Comparison of ENCODE assay signal across 27 mouse cellular contexts in the genomic region with DNA sequence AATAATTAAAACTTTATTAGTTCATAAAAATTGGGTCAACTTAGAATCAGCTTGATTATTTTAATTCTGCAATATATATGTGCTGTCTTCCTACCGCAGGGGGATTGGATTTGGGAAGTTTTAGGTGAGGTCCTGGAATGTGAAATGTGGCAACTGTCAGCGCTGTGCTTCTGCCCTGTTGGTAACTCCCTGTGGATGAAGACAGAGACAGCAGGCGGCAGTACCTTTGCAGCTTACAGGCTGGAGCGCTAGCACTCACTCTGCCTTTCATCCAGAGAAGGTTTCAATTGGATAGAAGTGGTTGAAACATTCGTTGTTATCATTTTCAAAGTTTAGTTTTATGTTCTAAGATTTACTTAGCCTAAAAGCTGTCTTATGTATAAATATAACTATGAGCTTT. TPM values are rescaled to one million over a fixed set of nuclear protein-coding genes. Genes with fewer than 3 reads are reported as not detected.
DNase-seq lines count a peak whose midpoint lies in the region; ATAC-seq lines count a peak whose summit lies in the region.
"Had no signal": no experiment of that assay in that cellular context is flagged by ENCODE, and none has a peak within 500 bp of the region (broad histone marks: within the 10 kb centered on the region; RNA-seq: fewer than 3 reads in every experiment).

No protein-coding gene starts in this region.

- H3K36me3 ChIP-seq in forebrain, embryonic 14.5 days (ENCODE audit: control insufficient read depth, insufficient read depth, low read length) = 0 out of 2 replicates have a peak, but pooled peaks cover 2% of the 10 kb centered on the region
- no peaks in the 10 kb centered on the region for H3K36me3 ChIP-seq in forebrain, embryonic 15.5 days
- no peaks in the 10 kb centered on the region for H3K36me3 ChIP-seq in hindbrain, embryonic 11.5 days (ENCODE audit: control insufficient read depth, insufficient read depth, low read length)
- H3K36me3 ChIP-seq in hindbrain, embryonic 14.5 days (replicated peaks; ENCODE audit: control insufficient read depth, insufficient read depth) = no peaks in the 10 kb centered on the region
- no peaks in the 10 kb centered on the region for H3K36me3 ChIP-seq in midbrain, embryonic 15.5 days (replicated peaks)
- peaks cover 2% of the 10 kb centered on the region for H3K36me3 ChIP-seq in midbrain, embryonic 10.5 days
- H3K36me3 ChIP-seq: embryonic facial prominence, embryonic 12.5 days; heart, embryonic 10.5 days; hindbrain, embryonic 15.5 days; kidney, embryonic 15.5 days; limb, embryonic 15.5 days had no signal

- no peaks in the 10 kb centered on the region for H3K4me1 ChIP-seq in forebrain, embryonic 14.5 days (ENCODE audit: control insufficient read depth, insufficient read depth, low read length)
- H3K4me1 ChIP-seq in forebrain, embryonic 15.5 days = no peaks in the 10 kb centered on the region
- no peaks in the 10 kb centered on the region for H3K4me1 ChIP-seq in hindbrain, embryonic 11.5 days (replicated peaks; ENCODE audit: control insufficient read depth, insufficient read depth, low read length)
- H3K4me1 ChIP-seq in hindbrain, embryonic 14.5 days (replicated peaks; ENCODE audit: control insufficient read depth, insufficient read depth, low read length) = no peaks in the 10 kb centered on the region
- no peaks in the 10 kb centered on the region for H3K4me1 ChIP-seq in midbrain, embryonic 15.5 days
- peaks cover 9% of the 10 kb centered on the region for H3K4me1 ChIP-seq in midbrain, embryonic 10.5 days
- H3K4me1 ChIP-seq: embryonic facial prominence, embryonic 12.5 days; hindbrain, embryonic 15.5 days had no signal

- H3K9ac ChIP-seq in forebrain, embryonic 14.5 days (ENCODE audit: low read length) = no peak overlapping the region
- H3K9ac ChIP-seq in forebrain, embryonic 15.5 days (replicated peaks) = no peak overlapping the region
- no peak overlapping the region for H3K9ac ChIP-seq in hindbrain, embryonic 11.5 days (ENCODE audit: low read depth, low read length)
- no peak overlapping the region for H3K9ac ChIP-seq in hindbrain, embryonic 14.5 days
- H3K9ac ChIP-seq in midbrain, embryonic 15.5 days = no peak overlapping the region
- H3K9ac ChIP-seq: embryonic facial prominence, embryonic 12.5 days; hindbrain, embryonic 15.5 days; kidney, embryonic 15.5 days; limb, embryonic 15.5 days; liver, embryonic 14.5 days; lung, embryonic 14.5 days had no signal

- H3K9me3 ChIP-seq in forebrain, embryonic 14.5 days (replicated peaks; ENCODE audit: control insufficient read depth, low read length) = no peaks in the 10 kb centered on the region
- H3K9me3 ChIP-seq in forebrain, embryonic 15.5 days = no peaks in the 10 kb centered on the region
- no peaks in the 10 kb centered on the region for H3K9me3 ChIP-seq in hindbrain, embryonic 11.5 days (ENCODE audit: control insufficient read depth, low read length)
- H3K9me3 ChIP-seq in hindbrain, embryonic 14.5 days (ENCODE audit: control insufficient read depth, low read length) = no peaks in the 10 kb centered on the region
- H3K9me3 ChIP-seq in midbrain, embryonic 15.5 days = no peaks in the 10 kb centered on the region
- H3K9me3 ChIP-seq in midbrain, embryonic 10.5 days (replicated peaks) = no peaks in the 10 kb centered on the region
- H3K9me3 ChIP-seq: embryonic facial prominence, embryonic 12.5 days; heart, embryonic 10.5 days; hindbrain, embryonic 15.5 days; kidney, embryonic 15.5 days; limb, embryonic 15.5 days had no signal

- H3K4me3 ChIP-seq in forebrain, embryonic 14.5 days (ENCODE audit: low read depth, low read length) = no peak overlapping the region
- H3K4me3 ChIP-seq in forebrain, embryonic 15.5 days = no peak overlapping the region
- H3K4me3 ChIP-seq in hindbrain, embryonic 11.5 days (ENCODE audit: low read depth, low read length) = no peak overlapping the region
- H3K4me3 ChIP-seq in hindbrain, embryonic 14.5 days (replicated peaks; ENCODE audit: low read length) = no peak overlapping the region
- H3K4me3 ChIP-seq in midbrain, embryonic 15.5 days = no peak overlapping the region
- H3K4me3 ChIP-seq in midbrain, embryonic 10.5 days = no peak overlapping the region
- H3K4me3 ChIP-seq: embryonic facial prominence, embryonic 12.5 days; heart, embryonic 10.5 days; hindbrain, embryonic 15.5 days; kidney, embryonic 15.5 days; left cerebral cortex, adult 2 months; limb, embryonic 15.5 days had no signal

- no peak overlapping the region for H3K4me2 ChIP-seq in forebrain, embryonic 14.5 days (ENCODE audit: low read length)
- H3K4me2 ChIP-seq in forebrain, embryonic 15.5 days (replicated peaks) = no peak overlapping the region
- no peak overlapping the region for H3K4me2 ChIP-seq in hindbrain, embryonic 11.5 days (replicated peaks; ENCODE audit: low read depth, low read length)
- no peak overlapping the region for H3K4me2 ChIP-seq in hindbrain, embryonic 14.5 days (replicated peaks)
- no peak overlapping the region for H3K4me2 ChIP-seq in midbrain, embryonic 15.5 days
- H3K4me2 ChIP-seq: embryonic facial prominence, embryonic 12.5 days; hindbrain, embryonic 15.5 days; kidney, embryonic 15.5 days; limb, embryonic 15.5 days; lung, embryonic 14.5 days had no signal

- ATAC-seq in forebrain, embryonic 14.5 days = peak; percentile 37; the same call in 1 of the 2 replicates
- no peak for ATAC-seq in forebrain, embryonic 15.5 days (replicated peaks)
- no peak for ATAC-seq in hindbrain, embryonic 11.5 days (ENCODE audit: low FRiP score)
- ATAC-seq in hindbrain, embryonic 14.5 days (ENCODE audit: low FRiP score) = no peak
- 0 out of 2 replicates have a peak, but pooled peaks have one; percentile 55 for ATAC-seq in midbrain, embryonic 15.5 days (replicated peaks)

- peaks cover 18% of the 10 kb centered on the region for H3K27me3 ChIP-seq in forebrain, embryonic 14.5 days (replicated peaks; ENCODE audit: control insufficient read depth, insufficient read depth, low read length)
- H3K27me3 ChIP-seq in forebrain, embryonic 15.5 days = peaks cover 27% of the 10 kb centered on the region; the same call in 1 of the 2 replicates
- H3K27me3 ChIP-seq in hindbrain, embryonic 11.5 days (ENCODE audit: control insufficient read depth, insufficient read depth, low read length) = peaks cover 17% of the 10 kb centered on the region
- H3K27me3 ChIP-seq in hindbrain, embryonic 14.5 days (ENCODE audit: control insufficient read depth, insufficient read depth, low read length) = peaks cover 53% of the 10 kb centered on the region
- H3K27me3 ChIP-seq in midbrain, embryonic 15.5 days (replicated peaks) = peaks cover 7% of the 10 kb centered on the region; the same call in 1 of the 2 replicates
- peaks cover 85% of the 10 kb centered on the region for H3K27me3 ChIP-seq in midbrain, embryonic 10.5 days (ENCODE audit: low read depth, poor library complexity, severe bottlenecking)

- H3K27ac ChIP-seq in forebrain, embryonic 14.5 days (ENCODE audit: low read depth, low read length) = no peak overlapping the region
- H3K27ac ChIP-seq in forebrain, embryonic 15.5 days (replicated peaks) = no peak overlapping the region
- no peak overlapping the region for H3K27ac ChIP-seq in hindbrain, embryonic 11.5 days (ENCODE audit: low read depth, low read length)
- H3K27ac ChIP-seq in hindbrain, embryonic 14.5 days = no peak overlapping the region
- H3K27ac ChIP-seq in midbrain, embryonic 15.5 days = no peak overlapping the region
- no peak overlapping the region for H3K27ac ChIP-seq in midbrain, embryonic 10.5 days (replicated peaks)
- H3K27ac ChIP-seq: embryonic facial prominence, embryonic 12.5 days; heart, embryonic 10.5 days; hindbrain, embryonic 15.5 days; kidney, embryonic 15.5 days; left cerebral cortex, adult 2 months; limb, embryonic 15.5 days; liver, embryonic 14.5 days had no signal

- no peak for DNase-seq in forebrain, embryonic 14.5 days (ENCODE audit: low spot score)
- peak; percentile 41 for DNase-seq in hindbrain, embryonic 11.5 days (ENCODE audit: low spot score)
- DNase-seq in hindbrain, embryonic 14.5 days (ENCODE audit: low spot score) = no peak
- DNase-seq in midbrain, embryonic 10.5 days (ENCODE audit: low spot score) = no peak
- DNase-seq in retina, postnatal 1 day = peak; percentile 49
- no peak for DNase-seq in left cerebral cortex, adult 8-10 months (ENCODE audit: low spot score in 2 of 2)
- DNase-seq: adrenal gland, postnatal 10 days; cerebellum, adult 9-10 months; gastrocnemius, postnatal 36 days; heart, postnatal 10 days; kidney, adult 11 months; kidney, postnatal 36 days; left cerebral cortex, postnatal 4 days; lung, embryonic 14.5 days; lung, postnatal 36 days; right cerebral cortex, postnatal 25 days; spleen, adult 18-20 months had no signal

- WGBS in forebrain, embryonic 14.5 days = 29% methylated on average over 5 of the region's 5 CpGs
- 25% methylated on average over 5 of the region's 5 CpGs for WGBS in forebrain, embryonic 15.5 days
- 33% methylated on average over 5 of the region's 5 CpGs for WGBS in hindbrain, embryonic 11.5 days
- WGBS in hindbrain, embryonic 14.5 days = 33% methylated on average over 5 of the region's 5 CpGs
- WGBS in midbrain, embryonic 15.5 days = 26% methylated on average over 5 of the region's 5 CpGs
- WGBS in midbrain, embryonic 10.5 days = 28% methylated on average over 5 of the region's 5 CpGs

RNA-seq across cellular contexts. Expression of a gene that starts 5.0 kb away (rescaled TPM):
- polyA plus RNA-seq in forebrain, embryonic 14.5 days (2014; fragmentation: Nextera tagmentation; extraction: Ambion mirVana) = 23.6 and 27.8 TPM in 2 replicates
- 30.4 and 34.8 TPM in 2 replicates for polyA plus RNA-seq in forebrain, embryonic 15.5 days (2015; fragmentation: Nextera tagmentation; extraction: Ambion mirVana)
- 16.1 and 24.7 TPM in 2 replicates for polyA plus RNA-seq in hindbrain, embryonic 11.5 days (2014; fragmentation: Nextera tagmentation; extraction: Ambion mirVana)
- polyA plus RNA-seq in hindbrain, embryonic 14.5 days (2014; fragmentation: Nextera tagmentation; extraction: Ambion mirVana) = 34.9 and 37.5 TPM in 2 replicates
- 40.9 and 52.5 TPM in 2 replicates for polyA plus RNA-seq in midbrain, embryonic 15.5 days (2015; fragmentation: Nextera tagmentation; extraction: Ambion mirVana)
- polyA plus RNA-seq in midbrain, embryonic 10.5 days (2016; fragmentation: Nextera tagmentation; extraction: Ambion mirVana) = 18.1 and 19.3 TPM in 2 replicates
- total RNA-seq in left cerebral cortex, adult 8-10 months (2022) = 10 to 100 TPM; 14.6 to 17.2 (median 16.0) TPM
- total RNA-seq: megakaryocyte-erythroid progenitor cell, adult 5-6 weeks had no signal

Comparison
In these comparisons a context has a peak if more than half of its experiments do, and no peak if none do; other contexts are left out.
1. ATAC-seq: peak in forebrain, embryonic 14.5 days (single experiment) and midbrain, embryonic 15.5 days (single experiment); none in forebrain, embryonic 15.5 days (single experiment), hindbrain, embryonic 11.5 days (single experiment) and hindbrain, embryonic 14.5 days (single experiment).
2. DNase-seq: peak in hindbrain, embryonic 11.5 days (single experiment) and retina, postnatal 1 day (single experiment); none in forebrain, embryonic 14.5 days (single experiment), hindbrain, embryonic 14.5 days (single experiment), midbrain, embryonic 10.5 days (single experiment) and left cerebral cortex, adult 8-10 months (0 of 2).